Mouse (Mus musculus) ES-E14 (cell line): Measurements from ENCODE around the gene Pld5. TPM values are rescaled to one million over a fixed set of nuclear protein-coding genes. Genes with fewer than 3 reads are reported as not detected.

ENCODE experiments used
- DNase-seq: peaks from one replicate; pipeline ENCODE4 v3.0.0-alpha.2; 2013; ENCODE audit warnings: low read depth, low spot score
- H3K27ac ChIP-seq: 2 replicates; pipeline ENCODE4 v1.5.1; 2012; ENCODE audit warnings: low read depth, mild to moderate bottlenecking, low read length, moderate library complexity, mixed read lengths; ENCODE audit not compliant: poor library complexity, insufficient read depth, severe bottlenecking
- H3K36me3 ChIP-seq: 2 replicates; pipeline ENCODE4 v1.6.1; 2012; ENCODE audit warnings: mild to moderate bottlenecking, low read length, moderate library complexity, mixed read lengths; ENCODE audit not compliant: control insufficient read depth, poor library complexity, insufficient read depth, severe bottlenecking
- H3K4me1 ChIP-seq, 2 experiments: fragments of 150-350 bp in 1 of 2; sonication (generic) in 1 of 2; 2 replicates each; pipeline ENCODE4 v1.6.1; 2012; ENCODE audit warnings: low read length in 2 of 2, mild to moderate bottlenecking in 1 of 2, mixed read lengths in 1 of 2; ENCODE audit not compliant: control insufficient read depth in 2 of 2, insufficient read depth in 2 of 2, poor library complexity in 1 of 2
- H3K4me3 ChIP-seq, 2 experiments: fragments of 150-350 bp in 1 of 2; sonication (generic) in 1 of 2; 2 replicates each; pipeline ENCODE4 v1.5.1; 2012; ENCODE audit warnings: low read length in 2 of 2, low read depth in 1 of 2, mild to moderate bottlenecking in 1 of 2, mixed read lengths in 1 of 2; ENCODE audit not compliant: insufficient read depth in 1 of 2, poor library complexity in 1 of 2, severe bottlenecking in 1 of 2
- H3K9ac ChIP-seq: 2 replicates; pipeline ENCODE4 v1.6.1; 2012; ENCODE audit warnings: low read depth, mild to moderate bottlenecking, low read length, mixed read lengths; ENCODE audit not compliant: poor library complexity, insufficient read depth, severe bottlenecking
- H3K9me3 ChIP-seq: fragments of 150-350 bp; sonication (generic); 2 replicates; pipeline ENCODE4 v1.6.1; 2012; ENCODE audit warnings: low read depth, mild to moderate bottlenecking, low read length; ENCODE audit not compliant: control insufficient read depth, insufficient read depth
- CHD2 ChIP-seq: IDR thresholded peaks from 2 replicates; pipeline ENCODE4 v1.6.1; 2014; ENCODE audit warnings: mild to moderate bottlenecking, low read depth, low read length, inconsistent platforms
- HCFC1 ChIP-seq: IDR thresholded peaks from 2 replicates; pipeline ENCODE4 v1.6.1; 2012; ENCODE audit warnings: low read length, inconsistent platforms, borderline replicate concordance; ENCODE audit not compliant: insufficient read depth
- MAFK ChIP-seq: IDR thresholded peaks from 2 replicates; pipeline ENCODE4 v1.6.1; 2014; ENCODE audit warnings: mild to moderate bottlenecking, low read depth, low read length, inconsistent platforms; ENCODE audit not compliant: insufficient read depth
- ZC3H11A ChIP-seq: IDR thresholded peaks from 2 replicates; pipeline ENCODE4 v1.6.1; 2012; ENCODE audit warnings: low read depth, mild to moderate bottlenecking, inconsistent platforms, low read length, borderline replicate concordance
- ZNF384 ChIP-seq: IDR thresholded peaks from 2 replicates; pipeline ENCODE4 v1.6.1; 2012; ENCODE audit warnings: low read depth, low read length, inconsistent platforms
- in situ Hi-C, 2 experiments: fragments of 600-800 bp; cut with MboI; formaldehyde crosslinking; loops; one replicate each; pipeline ENCODE4 v1.15.1; 2025; ENCODE audit warnings: low sequenced_read_pairs in 2 of 2, inconsistent platforms in 1 of 2; ENCODE audit not compliant: unreplicated experiment in 2 of 2
- total RNA-seq: library from RNA; depleted of rRNA; stranded (reverse); fragments of 300-350 nt; gene quantifications from 2 replicates; pipeline ENCODE4 v1.2.3, GENCODE M21; 2012

Pld5 gene
- total RNA-seq, 1 experiment = not detected

- no peaks in the 10 kb centered on the region for H3K4me1 ChIP-seq
- in situ Hi-C loops = no loop called here
- no peak for TF ChIP-seq ZNF384
- H3K27ac ChIP-seq = no peak overlapping the region
- H3K9ac ChIP-seq = no peak overlapping the region
- DNase-seq = no peak
- no peaks in the 10 kb centered on the region for H3K9me3 ChIP-seq
- no peaks in the 10 kb centered on the region for H3K36me3 ChIP-seq
- no peak overlapping the region for H3K4me3 ChIP-seq
Measured at GRCm38 (mm10) chr1:176183991-176184390, 91.1 kb downstream of the Pld5 start.

- TF ChIP-seq CHD2 = no peak
- TF ChIP-seq ZNF384 = no peak
- no peak for TF ChIP-seq ZC3H11A
- TF ChIP-seq HCFC1 = no peak
- no peak for TF ChIP-seq MAFK
- no peaks in the 10 kb centered on the region for H3K9me3 ChIP-seq
- H3K36me3 ChIP-seq = no peaks in the 10 kb centered on the region
- no peak for DNase-seq
- no peak overlapping the region for H3K9ac ChIP-seq
- no peak overlapping the region for H3K4me3 ChIP-seq
- H3K4me1 ChIP-seq = no peaks in the 10 kb centered on the region
- in situ Hi-C loops = no loop called here
- H3K27ac ChIP-seq = no peak overlapping the region
Measured at GRCm38 (mm10) chr1:176174971-176175370, 100.1 kb downstream of the Pld5 start.

- Histone ChIP-seq H3K36me3 (no peaks in the 10 kb centered on the region), H3K9ac (no peak overlapping the region), H3K27ac (no peak overlapping the region), H3K4me3 (no peak overlapping the region), H3K9me3 (no peaks in the 10 kb centered on the region), H3K4me1 (no peaks in the 10 kb centered on the region)
- TF ChIP-seq HCFC1 (no peak), ZNF384 (no peak), ZC3H11A (no peak), MAFK (no peak), CHD2 (no peak)
- in situ Hi-C loops = no loop called here
- no peak for DNase-seq
Measured at GRCm38 (mm10) chr1:176167784-176168183, 107.3 kb downstream of the Pld5 start.

GRCm38 (mm10) chr1:176167114-176167513, 108.0 kb downstream of the Pld5 start:
- no peak for DNase-seq
- in situ Hi-C loops = no loop called here

GRCm38 (mm10) chr1:176145306-176145705, 129.8 kb downstream of the Pld5 start:
- Histone ChIP-seq H3K9me3 (no peaks in the 10 kb centered on the region), H3K9ac (no peak overlapping the region), H3K4me3 (no peak overlapping the region), H3K27ac (no peak overlapping the region), H3K36me3 (no peaks in the 10 kb centered on the region), H3K4me1 (no peaks in the 10 kb centered on the region)
- no peak for TF ChIP-seq MAFK
- no peak for TF ChIP-seq ZNF384
- TF ChIP-seq CHD2 = no peak
- no peak for TF ChIP-seq HCFC1
- TF ChIP-seq ZC3H11A = no peak
- DNase-seq = no peak
- in situ Hi-C loops = no loop called here

More at GRCm38 (mm10) chr1:176167114-176167513, 108.0 kb downstream of the Pld5 start:
- Histone ChIP-seq H3K4me1 (no peaks in the 10 kb centered on the region), H3K9me3 (no peaks in the 10 kb centered on the region), H3K9ac (no peak overlapping the region), H3K4me3 (no peak overlapping the region), H3K36me3 (no peaks in the 10 kb centered on the region), H3K27ac (no peak overlapping the region)
- TF ChIP-seq ZNF384 = no peak
- TF ChIP-seq ZC3H11A = no peak
- no peak for TF ChIP-seq MAFK
- TF ChIP-seq CHD2 = no peak
- TF ChIP-seq HCFC1 = no peak
